Mouse (Mus musculus): ENCODE results near the gene Hs3st3a1. TPM values are rescaled to one million over a fixed set of nuclear protein-coding genes. Genes with fewer than 3 reads are reported as not detected.

The Hs3st3a1 gene
- polyA plus RNA-seq, 1 experiment from 2014 or later: 1.9 TPM

GRCm38 (mm10) chr11:64461746-64462145 lies 26.6 kb downstream of the Hs3st3a1 start:
- H3K27me3 ChIP-seq (ENCODE audit: control insufficient read depth, insufficient read depth, low read length): 0 out of 2 replicates have a peak, but pooled peaks cover 2% of the 10 kb centered on the region
- ATAC-seq (replicated peaks; ENCODE audit: insufficient number of reproducible peaks, low FRiP score, low TSS enrichment): no peak
- no peaks in the 10 kb centered on the region for H3K36me3 ChIP-seq (ENCODE audit: control insufficient read depth, insufficient read depth, low read length)
- no peaks in the 10 kb centered on the region for H3K9me3 ChIP-seq (replicated peaks; ENCODE audit: control insufficient read depth, low read length)
- no peak overlapping the region for H3K27ac ChIP-seq (ENCODE audit: low read depth, low read length)
- WGBS (ENCODE audit: insufficient replicate concordance): 67% methylated on average over 3 of the region's 3 CpGs
- H3K4me3 ChIP-seq (ENCODE audit: low read depth, low read length): no peak overlapping the region
- no peak overlapping the region for H3K4me2 ChIP-seq
- 0 out of 2 replicates have a peak, but pooled peaks cover 3% of the 10 kb centered on the region for H3K4me1 ChIP-seq (ENCODE audit: control insufficient read depth, insufficient read depth, low read length)
- no peak overlapping the region for H3K9ac ChIP-seq (ENCODE audit: low read depth, low read length)

DNA sequence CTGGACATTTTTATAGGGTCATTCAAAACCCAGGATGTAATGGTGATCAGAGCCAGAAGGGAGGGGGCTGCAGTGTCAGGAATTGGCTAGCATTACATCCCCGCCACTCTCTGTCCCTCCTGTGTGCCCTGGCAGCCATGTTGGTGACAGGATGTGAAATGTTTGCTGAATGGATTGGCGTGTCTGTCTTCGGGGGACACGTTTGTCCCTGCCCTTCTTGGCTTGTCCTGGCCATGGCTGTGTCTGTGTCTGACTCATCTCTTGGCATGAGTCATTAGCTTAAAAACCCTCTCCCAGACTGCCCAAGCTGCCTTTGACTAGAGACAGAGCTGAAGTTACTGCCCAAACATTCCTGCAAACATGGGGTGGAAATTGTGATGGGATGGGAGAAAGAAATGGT lies 33.6 kb downstream of the Hs3st3a1 start:
- ATAC-seq (replicated peaks; ENCODE audit: insufficient number of reproducible peaks, low FRiP score, low TSS enrichment): no peak
- H3K4me2 ChIP-seq: no peak overlapping the region
- no peaks in the 10 kb centered on the region for H3K36me3 ChIP-seq (ENCODE audit: control insufficient read depth, insufficient read depth, low read length)
- H3K27me3 ChIP-seq (ENCODE audit: control insufficient read depth, insufficient read depth, low read length): 0 out of 2 replicates have a peak, but pooled peaks cover 2% of the 10 kb centered on the region
- 76% methylated on average over 4 of the region's 4 CpGs for WGBS (ENCODE audit: insufficient replicate concordance)
- 0 out of 2 replicates have a peak, but pooled peaks cover 2% of the 10 kb centered on the region for H3K4me1 ChIP-seq (ENCODE audit: control insufficient read depth, insufficient read depth, low read length)
- no peaks in the 10 kb centered on the region for H3K9me3 ChIP-seq (replicated peaks; ENCODE audit: control insufficient read depth, low read length)
- no peak overlapping the region for H3K27ac ChIP-seq (ENCODE audit: low read depth, low read length)
- H3K4me3 ChIP-seq (ENCODE audit: low read depth, low read length): no peak overlapping the region
- H3K9ac ChIP-seq (ENCODE audit: low read depth, low read length): no peak overlapping the region

- no peak for ATAC-seq (replicated peaks; ENCODE audit: insufficient number of reproducible peaks, low FRiP score, low TSS enrichment)
- no peaks in the 10 kb centered on the region for H3K27me3 ChIP-seq (ENCODE audit: control insufficient read depth, insufficient read depth, low read length)
- no peaks in the 10 kb centered on the region for H3K4me1 ChIP-seq (ENCODE audit: control insufficient read depth, insufficient read depth, low read length)
- H3K9ac ChIP-seq (ENCODE audit: low read depth, low read length): no peak overlapping the region
- H3K36me3 ChIP-seq (ENCODE audit: control insufficient read depth, insufficient read depth, low read length): no peaks in the 10 kb centered on the region
- H3K4me3 ChIP-seq (ENCODE audit: low read depth, low read length): no peak overlapping the region
- H3K27ac ChIP-seq (ENCODE audit: low read depth, low read length): no peak overlapping the region
- no peaks in the 10 kb centered on the region for H3K9me3 ChIP-seq (replicated peaks; ENCODE audit: control insufficient read depth, low read length)
- no peak overlapping the region for H3K4me2 ChIP-seq
Measured at GRCm38 (mm10) chr11:64470689-64471088, 35.6 kb downstream of the Hs3st3a1 start.

DNA sequence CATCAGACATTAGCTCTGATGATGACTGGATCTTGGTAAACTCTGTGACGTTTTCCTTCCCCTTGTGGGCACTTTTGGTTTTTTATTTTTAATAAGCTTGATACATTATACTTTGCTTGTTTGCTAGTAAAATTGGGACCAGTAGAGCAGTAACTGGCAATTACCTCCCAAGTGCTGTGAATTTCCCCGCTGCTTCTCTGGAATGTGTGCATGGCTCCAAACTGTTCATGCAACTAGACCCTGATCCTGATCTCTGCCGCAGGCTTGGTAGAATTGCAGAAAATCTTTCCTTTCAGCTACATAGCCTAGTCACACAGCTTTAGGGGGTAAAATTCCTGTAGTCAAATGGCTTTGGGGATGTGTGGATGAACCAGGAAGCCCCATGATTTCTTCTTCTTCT lies 38.5 kb downstream of the Hs3st3a1 start:
- no peak overlapping the region for H3K9ac ChIP-seq (ENCODE audit: low read depth, low read length)
- H3K4me2 ChIP-seq: no peak overlapping the region
- 65% methylated on average over 3 of the region's 3 CpGs for WGBS (ENCODE audit: insufficient replicate concordance)
- H3K4me1 ChIP-seq (ENCODE audit: control insufficient read depth, insufficient read depth, low read length): no peaks in the 10 kb centered on the region
- H3K9me3 ChIP-seq (replicated peaks; ENCODE audit: control insufficient read depth, low read length): no peaks in the 10 kb centered on the region
- no peaks in the 10 kb centered on the region for H3K36me3 ChIP-seq (ENCODE audit: control insufficient read depth, insufficient read depth, low read length)
- H3K27me3 ChIP-seq (ENCODE audit: control insufficient read depth, insufficient read depth, low read length): no peaks in the 10 kb centered on the region; the same call in 1 of the 2 replicates
- H3K27ac ChIP-seq (ENCODE audit: low read depth, low read length): no peak overlapping the region
- no peak overlapping the region for H3K4me3 ChIP-seq (ENCODE audit: low read depth, low read length)
- ATAC-seq (replicated peaks; ENCODE audit: insufficient number of reproducible peaks, low FRiP score, low TSS enrichment): no peak

- WGBS (ENCODE audit: insufficient replicate concordance): 60% methylated on average over 3 of the region's 3 CpGs
- 0 out of 2 replicates have a peak overlapping the region, but pooled peaks have one; percentile 29 for H3K27ac ChIP-seq (ENCODE audit: low read depth, low read length)
- no peak for ATAC-seq (replicated peaks; ENCODE audit: insufficient number of reproducible peaks, low FRiP score, low TSS enrichment)
Measured at GRCm38 (mm10) chr11:64481445-64481844, 46.3 kb downstream of the Hs3st3a1 start.

GRCm38 (mm10) chr11:64489587-64490433 lies 54.7 kb downstream of the Hs3st3a1 start:
- Histone ChIP-seq H3K36me3 (ENCODE audit: control insufficient read depth, insufficient read depth, low read length) (no peaks in the 10 kb centered on the region), H3K4me1 (ENCODE audit: control insufficient read depth, insufficient read depth, low read length) (peaks cover 4% of the 10 kb centered on the region; the same call in 1 of the 2 replicates), H3K27ac (ENCODE audit: low read depth, low read length) (no peak overlapping the region), H3K9ac (ENCODE audit: low read depth, low read length) (no peak overlapping the region), H3K4me2 (no peak overlapping the region), H3K27me3 (ENCODE audit: control insufficient read depth, insufficient read depth, low read length) (no peaks in the 10 kb centered on the region), H3K9me3 (replicated peaks; ENCODE audit: control insufficient read depth, low read length) (no peaks in the 10 kb centered on the region), H3K4me3 (ENCODE audit: low read depth, low read length) (no peak overlapping the region)
- WGBS (ENCODE audit: insufficient replicate concordance): 53% methylated on average over 9 of the region's 9 CpGs
- ATAC-seq (replicated peaks; ENCODE audit: insufficient number of reproducible peaks, low FRiP score, low TSS enrichment): no peak

More at GRCm38 (mm10) chr11:64481445-64481844, 46.3 kb downstream of the Hs3st3a1 start:
- Histone ChIP-seq H3K4me1 (ENCODE audit: control insufficient read depth, insufficient read depth, low read length) (no peaks in the 10 kb centered on the region), H3K4me3 (ENCODE audit: low read depth, low read length) (no peak overlapping the region), H3K9ac (ENCODE audit: low read depth, low read length) (no peak overlapping the region), H3K4me2 (no peak overlapping the region), H3K9me3 (replicated peaks; ENCODE audit: control insufficient read depth, low read length) (no peaks in the 10 kb centered on the region), H3K36me3 (ENCODE audit: control insufficient read depth, insufficient read depth, low read length) (no peaks in the 10 kb centered on the region), H3K27me3 (ENCODE audit: control insufficient read depth, insufficient read depth, low read length) (no peaks in the 10 kb centered on the region; the same call in 1 of the 2 replicates)

DNA sequence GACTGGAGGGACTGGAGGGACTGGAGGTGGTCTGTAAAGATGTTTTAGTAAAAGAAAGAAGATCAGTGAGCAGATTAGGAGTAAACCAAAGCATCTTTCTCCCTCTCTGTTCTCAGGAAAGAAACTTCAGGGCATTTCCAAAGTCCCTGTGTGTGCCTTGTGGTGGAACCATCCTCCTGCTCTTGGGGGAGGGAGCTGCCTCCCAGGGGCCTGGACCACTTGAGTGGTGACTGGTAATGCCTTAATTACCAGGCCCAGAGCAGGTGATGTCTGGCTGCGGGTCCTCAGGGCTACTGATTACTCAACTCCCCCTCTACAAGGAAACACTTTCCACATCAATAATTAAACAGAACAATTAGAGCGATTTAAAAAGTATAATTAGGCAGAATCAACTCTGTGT lies 59.3 kb downstream of the Hs3st3a1 start:
- Histone ChIP-seq H3K27me3 (ENCODE audit: control insufficient read depth, insufficient read depth, low read length) (no peaks in the 10 kb centered on the region), H3K9me3 (replicated peaks; ENCODE audit: control insufficient read depth, low read length) (no peaks in the 10 kb centered on the region), H3K4me3 (ENCODE audit: low read depth, low read length) (no peak overlapping the region), H3K9ac (ENCODE audit: low read depth, low read length) (no peak overlapping the region), H3K4me1 (ENCODE audit: control insufficient read depth, insufficient read depth, low read length) (peaks cover 12% of the 10 kb centered on the region), H3K27ac (ENCODE audit: low read depth, low read length) (no peak overlapping the region), H3K36me3 (ENCODE audit: control insufficient read depth, insufficient read depth, low read length) (no peaks in the 10 kb centered on the region), H3K4me2 (no peak overlapping the region)
- 73% methylated on average over 2 of the region's 2 CpGs for WGBS (ENCODE audit: insufficient replicate concordance)
- no peak for ATAC-seq (replicated peaks; ENCODE audit: insufficient number of reproducible peaks, low FRiP score, low TSS enrichment)

GRCm38 (mm10) chr11:64495935-64496334 lies 60.8 kb downstream of the Hs3st3a1 start:
- Histone ChIP-seq H3K36me3 (ENCODE audit: control insufficient read depth, insufficient read depth, low read length) (no peaks in the 10 kb centered on the region), H3K4me3 (ENCODE audit: low read depth, low read length) (no peak overlapping the region), H3K9me3 (replicated peaks; ENCODE audit: control insufficient read depth, low read length) (no peaks in the 10 kb centered on the region), H3K4me1 (ENCODE audit: control insufficient read depth, insufficient read depth, low read length) (peaks cover 8% of the 10 kb centered on the region), H3K4me2 (no peak overlapping the region), H3K27ac (ENCODE audit: low read depth, low read length) (no peak overlapping the region), H3K9ac (ENCODE audit: low read depth, low read length) (no peak overlapping the region), H3K27me3 (ENCODE audit: control insufficient read depth, insufficient read depth, low read length) (no peaks in the 10 kb centered on the region)
- no peak for ATAC-seq (replicated peaks; ENCODE audit: insufficient number of reproducible peaks, low FRiP score, low TSS enrichment)
- 8% methylated on average over 3 of the region's 3 CpGs for WGBS (ENCODE audit: insufficient replicate concordance)

- Histone ChIP-seq H3K27ac (ENCODE audit: low read depth, low read length) (no peak overlapping the region), H3K9ac (ENCODE audit: low read depth, low read length) (no peak overlapping the region), H3K9me3 (replicated peaks; ENCODE audit: control insufficient read depth, low read length) (no peaks in the 10 kb centered on the region), H3K4me1 (ENCODE audit: control insufficient read depth, insufficient read depth, low read length) (peaks cover 8% of the 10 kb centered on the region), H3K36me3 (ENCODE audit: control insufficient read depth, insufficient read depth, low read length) (no peaks in the 10 kb centered on the region), H3K27me3 (ENCODE audit: control insufficient read depth, insufficient read depth, low read length) (no peaks in the 10 kb centered on the region), H3K4me3 (ENCODE audit: low read depth, low read length) (no peak overlapping the region), H3K4me2 (no peak overlapping the region)
- ATAC-seq (replicated peaks; ENCODE audit: insufficient number of reproducible peaks, low FRiP score, low TSS enrichment): no peak
- WGBS (ENCODE audit: insufficient replicate concordance): 48% methylated on average over 3 of the region's 3 CpGs
Measured at GRCm38 (mm10) chr11:64496677-64497076, 61.5 kb downstream of the Hs3st3a1 start.
